Mouse (Mus musculus) liver, adult 2 months (tissue): ENCODE data around the gene Tmem253. TPM values are rescaled to one million over a fixed set of nuclear protein-coding genes. Genes with fewer than 3 reads are reported as not detected.

Experiments used
- DNase-seq: peaks from one replicate; pipeline ENCODE4 v3.0.0-alpha.2; 2011; ENCODE audit warnings: low read depth, low spot score; ENCODE audit errors: extremely low read depth
- H3K27ac ChIP-seq: fragments of 200-500 bp; replicated peaks from 2 replicates; pipeline ENCODE4 v1.5.1; 2012; ENCODE audit warnings: low read depth, mild to moderate bottlenecking, control low read depth, inconsistent platforms, low read length; ENCODE audit not compliant: insufficient read depth
- H3K27me3 ChIP-seq: fragments of 200-500 bp; 2 replicates; pipeline ENCODE4 v1.6.1; 2012; ENCODE audit warnings: mild to moderate bottlenecking, moderate library complexity, low read length, inconsistent platforms; ENCODE audit not compliant: control insufficient read depth, insufficient read depth
- H3K36me3 ChIP-seq: fragments of 200-500 bp; 2 replicates; pipeline ENCODE4 v1.6.1; 2012; ENCODE audit warnings: low read length, inconsistent platforms; ENCODE audit not compliant: control insufficient read depth, insufficient read depth
- H3K4me1 ChIP-seq: fragments of 200-500 bp; 2 replicates; pipeline ENCODE4 v1.6.1; 2011; ENCODE audit warnings: low read length; ENCODE audit not compliant: control insufficient read depth, insufficient read depth
- H3K4me3 ChIP-seq: fragments of 200-500 bp; 2 replicates; pipeline ENCODE4 v1.5.1; 2011; ENCODE audit warnings: low read depth, mild to moderate bottlenecking, control low read depth, low read length, moderate library complexity; ENCODE audit not compliant: insufficient read depth
- H3K79me2 ChIP-seq: fragments of 200-500 bp; 2 replicates; pipeline ENCODE4 v1.6.1; 2012; ENCODE audit warnings: inconsistent platforms, mild to moderate bottlenecking, low read length, moderate library complexity; ENCODE audit not compliant: control insufficient read depth, insufficient read depth
- H3K9ac ChIP-seq: fragments of 200-500 bp; 2 replicates; pipeline ENCODE4 v1.6.1; 2012; ENCODE audit warnings: low read depth, mild to moderate bottlenecking, control low read depth, inconsistent platforms, low read length
- CTCF ChIP-seq: fragments of 200-500 bp; IDR thresholded peaks from 2 replicates; pipeline ENCODE4 v1.5.1; 2011; ENCODE audit warnings: low read depth, low read length, control low read depth
- POLR2A ChIP-seq: fragments of 200-500 bp; IDR thresholded peaks from 2 replicates; pipeline ENCODE4 v1.6.1; 2011; ENCODE audit warnings: low read length, control low read depth; ENCODE audit not compliant: insufficient read depth; ENCODE audit errors: extremely low read depth
- WGBS: fragments of 180-500 bp; shearing (Covaris S2); methylation state at CpG from one replicate; pipeline ENCODE4 v1.1.7; 2018; 5-methylcytosine and 5-hydroxymethylcytosine counted together
- polyA plus RNA-seq: library from polyadenylated mRNA; depleted of rRNA; stranded (reverse); fragments of >200 nt; gene quantifications from 2 replicates; pipeline ENCODE4 v1.2.3, GENCODE M21; 2012
- total RNA-seq: library from RNA; depleted of rRNA; stranded (reverse); fragments of >200 nt; gene quantifications from 2 replicates; pipeline ENCODE4 v1.2.3, GENCODE M21; 2014

Gene Tmem253
- total and polyA plus RNA-seq, 2 experiments, result 0.11 TPM; not detected in 1

DNA sequence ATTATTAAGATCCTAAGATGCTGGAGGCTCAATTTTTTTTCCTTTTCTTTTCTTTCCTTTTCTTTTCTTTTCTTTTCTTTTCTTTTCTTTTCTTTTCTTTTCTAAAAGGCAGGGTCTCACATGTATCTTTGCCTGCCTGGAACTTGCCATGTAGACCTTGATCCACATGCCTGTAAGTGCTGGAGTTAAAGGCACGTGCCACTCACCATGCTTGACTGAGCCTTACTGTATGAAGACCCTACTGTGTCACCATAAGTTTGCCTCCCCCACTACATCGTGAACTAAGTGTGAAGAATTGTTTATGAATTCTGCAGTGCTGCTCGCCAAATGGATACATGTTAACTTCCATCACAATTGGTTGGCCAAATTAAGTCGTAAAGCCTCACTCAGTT is 5.7 kb downstream of the Tmem253 start:
- H3K9ac ChIP-seq, result no peak overlapping the region
- no peaks in the 10 kb centered on the region for H3K36me3 ChIP-seq
- TF ChIP-seq CTCF (no peak), POLR2A (no peak)
- H3K79me2 ChIP-seq, result peaks cover 15% of the 10 kb centered on the region; the same call in 1 of the 2 replicates
- WGBS, result 87% methylated on average over 4 of the region's 4 CpGs
- 0 out of 2 replicates have a peak overlapping the region, but pooled peaks have one; percentile 18 for H3K27ac ChIP-seq
- H3K27me3 ChIP-seq, result no peaks in the 10 kb centered on the region
- no peak for DNase-seq
- no peak overlapping the region for H3K4me3 ChIP-seq
- peaks cover 26% of the 10 kb centered on the region for H3K4me1 ChIP-seq

GRCm38 (mm10) chr14:52021568-52022212 is 6.2 kb downstream of the Tmem253 start:
- no peaks in the 10 kb centered on the region for H3K36me3 ChIP-seq
- H3K4me1 ChIP-seq, result peaks cover 22% of the 10 kb centered on the region
- WGBS, result 97% methylated on average over 8 of the region's 8 CpGs
- no peak for DNase-seq
- no peak overlapping the region for H3K9ac ChIP-seq
- no peaks in the 10 kb centered on the region for H3K27me3 ChIP-seq
- peaks cover 15% of the 10 kb centered on the region; the same call in 1 of the 2 replicates for H3K79me2 ChIP-seq
- TF ChIP-seq POLR2A (no peak), CTCF (no peak)
- no peak overlapping the region for H3K4me3 ChIP-seq
- H3K27ac ChIP-seq, result no peak overlapping the region

GRCm38 (mm10) chr14:52022244-52022708 is 6.8 kb downstream of the Tmem253 start:
- no peaks in the 10 kb centered on the region for H3K36me3 ChIP-seq
- no peak for DNase-seq
- 41% methylated on average over 3 of the region's 3 CpGs for WGBS
- no peaks in the 10 kb centered on the region for H3K27me3 ChIP-seq
- no peak overlapping the region for H3K4me3 ChIP-seq
- H3K27ac ChIP-seq, result peak overlapping the region; percentile 17
- no peak for TF ChIP-seq POLR2A
- TF ChIP-seq CTCF, result no peak
- no peak overlapping the region for H3K9ac ChIP-seq
- H3K4me1 ChIP-seq, result peaks cover 19% of the 10 kb centered on the region
- H3K79me2 ChIP-seq, result peaks cover 12% of the 10 kb centered on the region; the same call in 1 of the 2 replicates

- TF ChIP-seq POLR2A (no peak), CTCF (peak; percentile 71)
- no peaks in the 10 kb centered on the region for H3K36me3 ChIP-seq
- 3% methylated on average over 23 of the region's 23 CpGs for WGBS
- H3K4me1 ChIP-seq, result peaks cover 19% of the 10 kb centered on the region
- peak overlapping the region; percentile 17 for H3K27ac ChIP-seq
- H3K27me3 ChIP-seq, result no peaks in the 10 kb centered on the region
- DNase-seq, result peak; percentile 78
- H3K4me3 ChIP-seq, result peak overlapping the region; percentile 25
- H3K9ac ChIP-seq, result peak overlapping the region; percentile 10
- H3K79me2 ChIP-seq, result peaks cover 12% of the 10 kb centered on the region; the same call in 1 of the 2 replicates
Observed at GRCm38 (mm10) chr14:52022709-52023459, 7.4 kb downstream of the Tmem253 start.

- H3K4me1 ChIP-seq, result peaks cover 9% of the 10 kb centered on the region; the same call in 1 of the 2 replicates
- H3K4me3 ChIP-seq, result no peak overlapping the region
- no peak overlapping the region for H3K9ac ChIP-seq
- H3K79me2 ChIP-seq, result peaks cover 2% of the 10 kb centered on the region; the same call in 1 of the 2 replicates
- WGBS, result 85% methylated on average over 2 of the region's 2 CpGs
- no peaks in the 10 kb centered on the region for H3K27me3 ChIP-seq
- TF ChIP-seq POLR2A (no peak), CTCF (no peak)
- H3K36me3 ChIP-seq, result no peaks in the 10 kb centered on the region
- DNase-seq, result no peak
- H3K27ac ChIP-seq, result no peak overlapping the region
Observed at GRCm38 (mm10) chr14:52024133-52024532, 8.7 kb downstream of the Tmem253 start.
